Mouse (Mus musculus): Measurements from ENCODE around the gene Hic2. TPM values are rescaled to one million over a fixed set of nuclear protein-coding genes. Genes with fewer than 3 reads are reported as not detected.
"Not testable (repeated sequence)": the region's sequence is repeated elsewhere in the genome, so short reads cannot be mapped to it uniquely, and the experiment has no call there.

The Hic2 gene
- polyA plus RNA-seq, 1 experiment from 2014 or later, result 4.5 TPM

- 8% methylated on average over 48 of the region's 48 CpGs for WGBS
- 0 out of 2 replicates have a peak overlapping the region, but pooled peaks have one; percentile 16 for H3K9ac ChIP-seq
- no peaks in the 10 kb centered on the region for H3K36me3 ChIP-seq
- no peaks in the 10 kb centered on the region for H3K9me3 ChIP-seq
- peak overlapping the region; percentile 100 for H3K4me2 ChIP-seq
- peak; percentile 84 for ATAC-seq (ENCODE audit: insufficient read depth, low FRiP score, low read depth)
- H3K27ac ChIP-seq, result no peak overlapping the region
- peaks cover 24% of the 10 kb centered on the region for H3K4me1 ChIP-seq
- H3K4me3 ChIP-seq (replicated peaks), result peak overlapping the region; percentile 62
- H3K27me3 ChIP-seq (replicated peaks), result peaks cover 18% of the 10 kb centered on the region
Measured at GRCm38 (mm10) chr16:17209981-17210838, 23.2 kb upstream of the Hic2 start.

DNA sequence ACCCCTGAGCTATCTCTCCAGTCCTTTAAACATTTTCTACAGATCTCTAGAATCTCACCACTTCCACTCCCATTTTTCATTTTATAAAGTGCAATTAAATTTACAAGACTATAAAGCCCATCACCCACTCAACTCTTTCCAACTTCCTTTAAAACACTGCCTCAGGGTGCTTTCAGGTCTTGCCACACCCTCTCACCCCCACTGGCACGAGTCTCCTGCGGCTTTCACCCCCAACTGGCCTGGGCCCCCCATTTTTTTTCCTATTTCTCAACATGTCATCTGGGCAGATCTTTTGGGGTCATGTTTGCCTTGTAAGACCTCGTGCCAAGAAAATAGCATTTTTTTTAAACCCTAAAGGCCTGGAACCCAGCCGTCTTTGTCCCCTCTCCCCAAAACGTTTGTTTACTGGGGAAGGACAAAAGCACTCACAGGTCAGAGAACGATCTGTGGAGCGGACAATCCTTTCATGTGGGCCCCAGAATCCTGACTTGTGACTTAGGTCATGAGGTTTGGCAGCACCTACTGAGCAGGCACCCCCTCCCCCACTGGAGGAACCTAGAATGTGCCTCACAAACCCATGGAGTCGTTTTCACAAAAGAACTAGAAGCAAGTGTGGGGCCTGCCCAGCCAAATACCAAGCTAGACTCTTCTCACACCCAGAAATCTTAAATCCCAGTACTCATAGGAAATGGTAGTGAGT is 16.3 kb upstream of the Hic2 start:
- H3K27ac ChIP-seq, result no peak overlapping the region
- no peaks in the 10 kb centered on the region for H3K27me3 ChIP-seq (replicated peaks)
- H3K9ac ChIP-seq, result no peak overlapping the region
- 44% methylated on average over 8 of the region's 8 CpGs for WGBS
- H3K4me3 ChIP-seq (replicated peaks), result no peak overlapping the region
- no peaks in the 10 kb centered on the region for H3K36me3 ChIP-seq
- no peaks in the 10 kb centered on the region for H3K9me3 ChIP-seq
- ATAC-seq (ENCODE audit: insufficient read depth, low FRiP score, low read depth), result no peak
- H3K4me2 ChIP-seq, result no peak overlapping the region
- H3K4me1 ChIP-seq, result no peaks in the 10 kb centered on the region

DNA sequence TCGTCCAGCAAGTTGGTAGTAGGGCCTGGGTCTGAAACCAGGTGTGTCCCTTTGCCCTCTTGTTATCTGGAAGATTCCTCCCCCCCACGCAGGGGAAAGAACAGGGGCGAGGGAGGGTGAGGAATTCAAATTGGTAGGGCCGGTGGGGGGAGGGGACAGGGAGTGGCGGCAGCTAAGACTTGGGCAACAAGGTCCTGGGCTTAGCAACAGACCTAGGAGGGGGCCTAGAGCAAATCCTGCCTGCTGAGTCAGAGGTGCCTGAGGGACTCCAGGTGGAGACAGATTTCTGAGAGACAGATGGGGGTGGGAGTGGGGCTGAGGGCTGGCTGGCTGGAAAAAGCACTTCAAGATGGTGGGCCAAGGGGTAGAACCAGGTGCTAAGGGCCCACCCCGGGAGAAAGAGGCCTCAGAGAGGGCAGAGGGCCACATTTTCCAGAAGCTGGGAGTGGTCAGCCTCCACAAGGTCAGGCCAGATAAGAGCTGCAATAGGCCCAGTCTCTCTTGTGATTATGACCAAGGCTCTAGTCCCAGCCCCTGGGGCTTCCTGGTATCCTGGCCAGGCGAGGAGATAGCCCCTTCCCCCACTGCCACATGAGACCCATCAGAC is 13.1 kb upstream of the Hic2 start:
- no peaks in the 10 kb centered on the region for H3K9me3 ChIP-seq
- H3K4me3 ChIP-seq (replicated peaks), result no peak overlapping the region
- ATAC-seq (ENCODE audit: insufficient read depth, low FRiP score, low read depth), result no peak
- H3K27ac ChIP-seq, result peak overlapping the region; percentile 57
- no peak overlapping the region for H3K4me2 ChIP-seq
- no peaks in the 10 kb centered on the region for H3K4me1 ChIP-seq
- H3K36me3 ChIP-seq, result no peaks in the 10 kb centered on the region
- no peak overlapping the region for H3K9ac ChIP-seq
- WGBS, result 21% methylated on average over 7 of the region's 7 CpGs
- H3K27me3 ChIP-seq (replicated peaks), result no peaks in the 10 kb centered on the region

DNA sequence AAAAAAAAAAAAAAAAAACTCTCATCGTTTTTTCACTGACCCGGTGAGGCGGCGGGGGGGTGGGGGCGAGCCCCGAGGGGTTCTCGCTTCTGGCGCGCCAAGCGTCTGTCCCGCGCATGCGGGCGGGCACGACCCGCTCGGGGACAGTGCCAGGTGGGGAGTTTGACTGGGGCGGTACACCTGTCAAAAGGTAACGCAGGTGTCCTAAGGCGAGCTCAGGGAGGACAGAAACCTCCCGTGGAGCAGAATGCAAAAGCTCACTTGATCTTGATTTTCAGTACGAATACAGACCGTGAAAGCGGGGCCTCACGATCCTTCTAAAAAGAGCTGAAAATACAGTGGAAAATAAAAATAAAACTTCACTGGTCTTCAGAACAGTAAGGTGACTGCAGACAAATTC is 11.2 kb upstream of the Hic2 start:
- no peak overlapping the region for H3K4me3 ChIP-seq (replicated peaks)
- no peaks in the 10 kb centered on the region for H3K36me3 ChIP-seq
- no peaks in the 10 kb centered on the region for H3K4me1 ChIP-seq
- ATAC-seq (ENCODE audit: insufficient read depth, low FRiP score, low read depth), result peak; percentile 100
- WGBS, result 29% methylated on average over 25 of the region's 25 CpGs
- H3K4me2 ChIP-seq, result no peak overlapping the region
- no peaks in the 10 kb centered on the region for H3K9me3 ChIP-seq
- H3K27me3 ChIP-seq (replicated peaks), result no peaks in the 10 kb centered on the region
- no peak overlapping the region for H3K9ac ChIP-seq
- no peak overlapping the region for H3K27ac ChIP-seq

GRCm38 (mm10) chr16:17225584-17225983 is 7.8 kb upstream of the Hic2 start:
- Histone ChIP-seq H3K9ac (no peak overlapping the region), H3K4me3 (replicated peaks) (no peak overlapping the region), H3K4me2 (no peak overlapping the region), H3K9me3 (no peaks in the 10 kb centered on the region), H3K27ac (no peak overlapping the region; the same call in 1 of the 2 replicates), H3K36me3 (no peaks in the 10 kb centered on the region), H3K4me1 (no peaks in the 10 kb centered on the region), H3K27me3 (replicated peaks) (no peaks in the 10 kb centered on the region)
- WGBS, result 73% methylated on average over 5 of the region's 5 CpGs
- ATAC-seq (ENCODE audit: insufficient read depth, low FRiP score, low read depth), result no peak

DNA sequence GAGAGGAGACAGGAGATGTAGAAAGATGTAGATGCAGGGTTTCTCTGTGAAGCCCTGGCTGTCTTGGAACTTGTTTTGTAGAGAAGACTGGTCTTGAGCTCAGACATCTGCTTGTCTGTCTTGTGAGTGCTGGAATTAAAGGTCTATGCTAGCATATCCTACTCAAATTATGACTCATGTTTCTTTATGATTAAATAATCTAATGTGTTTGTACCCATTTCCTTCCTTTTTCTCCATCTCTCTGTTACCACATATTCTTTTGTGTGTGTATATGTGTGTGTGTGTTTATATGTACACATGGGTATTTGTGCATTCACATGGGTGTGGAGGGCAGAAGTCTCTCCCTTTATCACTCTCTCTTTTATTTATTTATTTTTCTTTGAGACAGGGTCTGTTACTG is 6.9 kb upstream of the Hic2 start:
- Histone ChIP-seq H3K4me3 (replicated peaks) (no peak overlapping the region), H3K4me2 (no peak overlapping the region), H3K9ac (no peak overlapping the region), H3K27me3 (replicated peaks) (no peaks in the 10 kb centered on the region), H3K27ac (no peak overlapping the region), H3K9me3 (no peaks in the 10 kb centered on the region), H3K36me3 (no peaks in the 10 kb centered on the region), H3K4me1 (no peaks in the 10 kb centered on the region)
- ATAC-seq (ENCODE audit: insufficient read depth, low FRiP score, low read depth), result no peak

- peaks cover 25% of the 10 kb centered on the region for H3K4me1 ChIP-seq
- not testable (repeated sequence) for H3K4me2 ChIP-seq; H3K4me3 ChIP-seq (replicated peaks); H3K27me3 ChIP-seq (replicated peaks); H3K36me3 ChIP-seq; H3K9me3 ChIP-seq; ATAC-seq (ENCODE audit: insufficient read depth, low FRiP score, low read depth); H3K9ac ChIP-seq; H3K27ac ChIP-seq
- WGBS, result 93% methylated on average over 2 of the region's 2 CpGs
Measured at GRCm38 (mm10) chr16:17231523-17231922, 1.8 kb upstream of the Hic2 start.

DNA sequence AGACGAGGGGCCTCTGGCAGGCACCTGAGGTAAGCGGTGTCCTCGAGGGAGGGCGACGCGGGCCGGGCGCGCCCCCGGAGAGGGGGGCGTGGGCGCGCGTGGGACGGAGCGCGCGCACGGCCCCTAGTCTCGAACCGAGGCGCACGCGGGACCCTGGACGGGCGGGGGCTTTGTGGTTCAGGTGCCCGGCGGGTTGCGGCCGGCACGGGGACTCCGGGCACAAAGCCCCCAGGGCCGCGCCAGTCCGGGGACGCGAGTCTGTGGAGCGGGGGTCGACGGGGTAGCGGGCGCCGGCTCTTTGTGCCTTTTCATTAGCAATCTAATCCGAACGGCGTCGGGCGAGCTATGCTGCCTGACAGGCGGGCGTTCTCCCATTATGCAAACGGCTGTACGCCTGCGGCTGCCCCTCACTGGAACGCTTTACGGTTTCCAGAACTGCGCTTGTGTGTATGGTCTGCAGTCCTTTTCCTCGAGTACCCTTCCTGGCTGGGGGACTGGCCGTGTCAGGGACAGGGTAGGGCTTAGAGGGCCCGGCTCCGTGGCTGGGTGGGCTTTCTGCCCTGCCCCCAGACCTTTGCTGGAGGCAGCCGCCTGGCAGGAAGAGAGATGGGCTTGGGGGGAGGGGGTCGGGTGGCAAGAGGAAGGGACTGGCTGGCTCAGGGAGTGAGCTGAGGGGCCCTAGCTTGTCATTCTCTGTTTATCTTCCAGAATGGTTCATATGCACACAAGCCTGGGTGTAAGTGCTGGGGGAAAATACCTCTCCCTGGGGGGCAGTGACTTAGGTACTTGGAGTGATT is 528 bp downstream of the Hic2 start:
- H3K4me2 ChIP-seq, result peak overlapping the region; percentile 83
- H3K36me3 ChIP-seq, result no peaks in the 10 kb centered on the region
- H3K4me3 ChIP-seq (replicated peaks), result peak overlapping the region; percentile 95
- H3K9me3 ChIP-seq, result no peaks in the 10 kb centered on the region
- no peaks in the 10 kb centered on the region for H3K27me3 ChIP-seq (replicated peaks)
- H3K27ac ChIP-seq, result peak overlapping the region; percentile 91
- peak overlapping the region; percentile 83 for H3K9ac ChIP-seq
- peak; percentile 16 for ATAC-seq (ENCODE audit: insufficient read depth, low FRiP score, low read depth)
- peaks cover 25% of the 10 kb centered on the region for H3K4me1 ChIP-seq
- WGBS, result under 1% methylated on average over 58 of the region's 62 CpGs

GRCm38 (mm10) chr16:17234499-17234895 is 1.1 kb downstream of the Hic2 start:
- 0% methylated on average over 12 of the region's 12 CpGs for WGBS
- no peaks in the 10 kb centered on the region for H3K9me3 ChIP-seq
- peaks cover 30% of the 10 kb centered on the region for H3K4me1 ChIP-seq
- peak overlapping the region; percentile 83 for H3K9ac ChIP-seq
- peak overlapping the region; percentile 91 for H3K27ac ChIP-seq
- H3K4me3 ChIP-seq (replicated peaks), result peak overlapping the region; percentile 95
- no peak for ATAC-seq (ENCODE audit: insufficient read depth, low FRiP score, low read depth)
- H3K36me3 ChIP-seq, result no peaks in the 10 kb centered on the region
- H3K4me2 ChIP-seq, result peak overlapping the region; percentile 83
- no peaks in the 10 kb centered on the region for H3K27me3 ChIP-seq (replicated peaks)

DNA sequence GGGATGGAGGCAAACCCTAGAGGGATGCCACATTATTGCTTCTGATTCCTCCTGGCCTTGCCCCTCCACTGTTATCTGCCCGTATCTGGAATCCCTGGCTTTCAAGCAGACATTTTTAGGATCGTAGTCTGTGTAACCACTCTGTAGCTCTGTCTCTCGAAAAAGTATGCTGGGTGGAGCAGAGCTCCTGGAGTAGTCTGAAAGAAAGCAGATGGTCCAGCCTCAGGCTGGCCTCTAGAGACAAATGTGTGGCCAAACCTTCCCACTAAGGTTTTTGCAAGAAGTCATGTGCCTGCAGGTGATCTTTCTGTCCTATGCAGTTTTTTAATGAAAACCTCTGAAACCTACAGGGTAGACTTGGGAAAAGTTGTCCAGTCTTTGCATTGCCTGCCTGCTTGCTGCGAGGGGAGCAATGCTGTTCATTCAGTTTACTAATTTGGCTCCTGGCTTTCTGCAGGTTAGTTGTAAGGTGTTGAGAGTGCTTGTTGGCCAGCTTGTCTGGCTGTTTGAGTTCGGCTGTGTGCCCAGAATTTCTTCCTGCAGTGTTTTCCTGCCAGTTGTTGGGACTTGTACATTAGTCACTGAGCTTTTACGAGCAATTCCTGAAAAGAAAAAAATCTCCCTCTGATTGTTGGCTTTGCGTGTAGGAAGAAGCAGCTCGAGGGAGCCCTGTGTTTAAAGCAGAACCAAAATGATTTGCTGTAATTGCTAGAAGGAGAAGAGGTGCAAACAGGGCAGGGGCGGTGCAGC is 1.7 kb downstream of the Hic2 start:
- 26% methylated on average over 9 of the region's 9 CpGs for WGBS
- H3K9ac ChIP-seq, result peak overlapping the region; percentile 83; the same call in 1 of the 2 replicates
- H3K27me3 ChIP-seq (replicated peaks), result no peaks in the 10 kb centered on the region
- H3K27ac ChIP-seq, result peak overlapping the region; percentile 91
- no peak for ATAC-seq (ENCODE audit: insufficient read depth, low FRiP score, low read depth)
- H3K4me2 ChIP-seq, result peak overlapping the region; percentile 83
- H3K4me1 ChIP-seq, result peaks cover 35% of the 10 kb centered on the region
- H3K36me3 ChIP-seq, result no peaks in the 10 kb centered on the region
- H3K9me3 ChIP-seq, result no peaks in the 10 kb centered on the region
- peak overlapping the region; percentile 95 for H3K4me3 ChIP-seq (replicated peaks)

GRCm38 (mm10) chr16:17237634-17238033 is 4.3 kb downstream of the Hic2 start:
- no peaks in the 10 kb centered on the region for H3K36me3 ChIP-seq
- no peak overlapping the region for H3K4me3 ChIP-seq (replicated peaks)
- peaks cover 38% of the 10 kb centered on the region for H3K4me1 ChIP-seq
- no peaks in the 10 kb centered on the region for H3K9me3 ChIP-seq
- ATAC-seq (ENCODE audit: insufficient read depth, low FRiP score, low read depth), result no peak
- no peak overlapping the region for H3K4me2 ChIP-seq
- H3K27ac ChIP-seq, result no peak overlapping the region
- whole genome bisulfite sequencing, result 72% methylated on average over 3 of the region's 3 CpGs
- H3K27me3 ChIP-seq (replicated peaks), result no peaks in the 10 kb centered on the region
- no peak overlapping the region for H3K9ac ChIP-seq

Measured in stomach, embryonic 15.5 days (tissue).